Mouse (Mus musculus) stomach, embryonic 15.5 days (tissue): ENCODE results near the gene Pak6. TPM values are rescaled to one million over a fixed set of nuclear protein-coding genes. Genes with fewer than 3 reads are reported as not detected.
A peak's percentile ranks its signal among the peaks of the same experiment; 100 is the strongest.

ENCODE experiments used
- ATAC-seq: fragments of 200-750 bp; cut with Nextera tagmentation; 2 replicates; pipeline ENCODE4 v1.8.0; 2017; ENCODE audit warnings: low read depth, moderate number of reproducible peaks, moderate TSS enrichment; ENCODE audit not compliant: insufficient read depth, low FRiP score
- H3K27ac ChIP-seq: fragments of 300-500 bp; sonication (generic); 2 replicates; pipeline ENCODE4 v1.5.1; 2015; ENCODE audit warnings: mild to moderate bottlenecking, inconsistent platforms
- H3K27me3 ChIP-seq: fragments of 300-500 bp; sonication (generic); replicated peaks from 2 replicates; pipeline ENCODE4 v1.6.1; 2015; ENCODE audit warnings: inconsistent platforms
- H3K36me3 ChIP-seq: fragments of 300-500 bp; sonication (generic); 2 replicates; pipeline ENCODE4 v1.6.1; 2015; ENCODE audit warnings: inconsistent platforms
- H3K4me1 ChIP-seq: fragments of 300-500 bp; sonication (generic); 2 replicates; pipeline ENCODE4 v1.6.1; 2015; ENCODE audit warnings: inconsistent platforms
- H3K4me2 ChIP-seq: fragments of 300-500 bp; sonication (generic); 2 replicates; pipeline ENCODE4 v1.6.1; 2015; ENCODE audit warnings: mild to moderate bottlenecking, inconsistent platforms
- H3K4me3 ChIP-seq: fragments of 300-500 bp; sonication (generic); replicated peaks from 2 replicates; pipeline ENCODE4 v1.5.1; 2015; ENCODE audit warnings: inconsistent platforms
- H3K9ac ChIP-seq: fragments of 300-500 bp; sonication (generic); 2 replicates; pipeline ENCODE4 v1.6.1; 2015; ENCODE audit warnings: inconsistent platforms
- H3K9me3 ChIP-seq: fragments of 300-500 bp; sonication (generic); 2 replicates; pipeline ENCODE4 v1.6.1; 2016; ENCODE audit warnings: inconsistent platforms
- WGBS: fragments of 180-500 bp; shearing (Covaris S2); methylation state at CpG from one replicate; pipeline ENCODE4 v1.1.7; 2015; 5-methylcytosine and 5-hydroxymethylcytosine counted together
- polyA plus RNA-seq: library from polyadenylated mRNA; unstranded; fragments of >200 nt; fragmentation: Nextera tagmentation; extraction: Ambion mirVana; gene quantifications from 2 replicates; pipeline ENCODE4 v1.2.1, GENCODE M21; 2015

The Pak6 gene
- polyA plus RNA-seq, 1 experiment from 2014 or later, result 4.8 TPM

DNA sequence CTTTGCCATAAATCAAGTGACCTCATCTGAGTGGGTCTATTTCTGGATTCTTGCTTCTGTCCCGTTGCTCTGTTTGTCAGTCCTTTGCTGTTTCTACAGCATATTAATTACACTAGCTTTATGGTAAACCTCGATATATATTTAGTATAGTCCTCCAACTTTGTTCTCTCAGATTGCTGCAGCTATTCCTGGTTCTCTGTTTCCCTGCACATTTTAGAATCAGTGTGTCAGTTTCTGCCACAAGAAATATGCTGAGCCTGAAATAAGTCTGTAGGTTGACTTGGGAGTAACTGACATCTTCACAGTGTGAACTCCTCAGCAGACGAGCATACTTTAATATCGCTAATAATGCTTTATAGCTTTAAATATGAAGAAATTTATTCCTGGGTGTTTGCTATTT, 22.0 kb downstream of the Pak6 start:
- WGBS, result 79% methylated on average over 4 of the region's 4 CpGs
- 0 out of 2 replicates have a peak, but pooled peaks cover 3% of the 10 kb centered on the region for H3K4me1 ChIP-seq
- no peak overlapping the region for H3K4me3 ChIP-seq
- no peaks in the 10 kb centered on the region for H3K9me3 ChIP-seq
- no peaks in the 10 kb centered on the region for H3K36me3 ChIP-seq
- H3K27ac ChIP-seq, result no peak overlapping the region
- no peak for ATAC-seq
- no peak overlapping the region for H3K9ac ChIP-seq
- no peak overlapping the region for H3K4me2 ChIP-seq
- no peaks in the 10 kb centered on the region for H3K27me3 ChIP-seq

DNA sequence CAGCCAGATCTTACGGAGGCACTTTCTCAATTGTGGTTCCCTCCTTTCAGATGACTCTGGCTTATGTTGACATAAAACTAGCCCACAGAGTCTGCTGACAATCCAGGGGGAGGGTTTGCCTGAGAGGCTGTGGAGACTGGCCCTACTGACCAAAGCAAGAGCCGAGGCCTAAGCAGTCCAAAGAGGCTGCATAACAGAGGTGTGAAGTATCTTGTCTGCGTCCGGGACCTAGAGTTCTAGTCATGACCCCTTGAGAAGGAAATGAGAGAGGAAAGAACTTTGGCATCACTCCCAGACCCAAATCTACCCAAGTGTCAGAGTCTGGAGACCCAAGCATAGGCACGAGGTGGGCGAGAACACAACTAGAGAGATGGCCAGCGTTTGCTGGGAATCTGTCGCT, 23.6 kb downstream of the Pak6 start:
- Histone ChIP-seq H3K4me1 (0 out of 2 replicates have a peak, but pooled peaks cover 3% of the 10 kb centered on the region), H3K36me3 (no peaks in the 10 kb centered on the region), H3K4me3 (no peak overlapping the region), H3K27me3 (no peaks in the 10 kb centered on the region), H3K27ac (no peak overlapping the region), H3K9me3 (no peaks in the 10 kb centered on the region), H3K9ac (no peak overlapping the region), H3K4me2 (no peak overlapping the region)
- WGBS, result 67% methylated on average over 8 of the region's 8 CpGs
- no peak for ATAC-seq

DNA sequence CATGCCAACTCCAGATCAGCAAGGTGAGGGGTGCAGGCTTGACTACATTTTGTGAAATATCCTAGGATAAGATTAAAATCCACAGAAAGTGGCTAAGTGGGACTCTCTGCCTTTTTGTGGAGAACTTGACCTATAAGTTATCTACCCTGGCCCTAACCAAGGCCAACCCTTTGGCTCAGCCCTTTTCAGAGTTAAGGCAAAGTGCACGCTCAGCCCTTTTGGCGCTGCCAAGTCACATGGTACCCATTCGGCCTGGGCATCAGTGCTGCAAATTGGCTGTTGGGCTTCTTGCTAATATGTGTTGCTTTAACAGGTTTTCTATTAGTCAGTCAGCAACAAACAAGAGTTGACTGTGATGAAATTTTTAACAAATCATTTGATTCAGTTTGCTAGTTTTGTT, 24.7 kb downstream of the Pak6 start:
- no peak overlapping the region for H3K4me2 ChIP-seq
- no peaks in the 10 kb centered on the region for H3K27me3 ChIP-seq
- no peak for ATAC-seq
- no peaks in the 10 kb centered on the region for H3K36me3 ChIP-seq
- no peak overlapping the region for H3K4me3 ChIP-seq
- H3K9me3 ChIP-seq, result no peaks in the 10 kb centered on the region
- WGBS, result 79% methylated on average over 3 of the region's 3 CpGs
- H3K27ac ChIP-seq, result no peak overlapping the region
- H3K9ac ChIP-seq, result no peak overlapping the region
- no peaks in the 10 kb centered on the region for H3K4me1 ChIP-seq

DNA sequence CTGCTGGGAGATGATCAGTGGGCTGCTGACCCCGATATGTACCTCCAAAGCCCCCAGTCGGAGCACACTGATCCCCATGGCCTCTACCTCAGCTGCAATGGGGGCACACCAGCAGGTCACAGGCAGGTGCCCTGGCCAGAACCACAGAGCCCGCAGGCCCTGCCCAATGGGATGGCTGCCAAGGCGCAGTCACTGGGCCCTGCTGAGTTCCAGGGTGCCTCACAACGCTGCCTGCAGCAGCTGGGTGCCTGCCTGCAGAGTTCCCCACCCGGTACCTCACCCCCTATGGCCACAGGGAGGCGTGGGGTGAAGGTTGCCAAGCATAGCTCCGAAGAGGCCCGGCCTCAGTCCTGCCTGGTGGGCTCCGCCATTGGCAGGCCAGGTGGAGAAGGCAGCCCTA, 26.8 kb downstream of the Pak6 start:
- no peaks in the 10 kb centered on the region for H3K27me3 ChIP-seq
- H3K9me3 ChIP-seq, result no peaks in the 10 kb centered on the region
- no peak overlapping the region for H3K9ac ChIP-seq
- H3K36me3 ChIP-seq, result no peaks in the 10 kb centered on the region
- no peak for ATAC-seq
- no peak overlapping the region for H3K4me2 ChIP-seq
- H3K4me1 ChIP-seq, result no peaks in the 10 kb centered on the region
- H3K4me3 ChIP-seq, result no peak overlapping the region
- 76% methylated on average over 10 of the region's 10 CpGs for WGBS
- H3K27ac ChIP-seq, result no peak overlapping the region

DNA sequence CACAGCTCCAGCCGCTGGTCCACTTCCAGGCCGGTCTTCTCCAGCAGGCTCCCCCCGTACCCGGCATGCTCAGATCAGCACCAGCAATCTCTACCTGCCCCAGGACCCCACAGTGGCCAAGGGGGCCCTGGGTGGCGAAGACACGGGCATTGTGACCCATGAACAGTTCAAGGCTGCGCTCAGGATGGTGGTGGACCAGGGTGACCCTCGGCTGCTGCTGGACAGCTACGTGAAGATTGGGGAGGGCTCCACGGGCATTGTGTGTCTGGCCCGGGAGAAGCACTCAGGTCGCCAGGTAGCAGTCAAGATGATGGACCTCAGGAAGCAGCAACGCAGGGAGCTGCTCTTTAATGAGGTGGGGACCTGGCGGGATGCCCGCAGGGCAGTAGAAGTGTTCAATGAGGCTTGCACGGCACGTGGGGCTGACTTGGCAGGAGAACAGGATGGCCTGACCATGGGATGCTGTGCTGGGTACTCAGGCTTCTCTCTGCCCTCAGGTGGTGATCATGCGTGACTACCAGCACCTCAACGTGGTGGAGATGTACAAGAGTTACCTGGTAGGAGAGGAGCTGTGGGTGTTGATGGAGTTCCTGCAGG, 30.4 kb downstream of the Pak6 start:
- WGBS, result 76% methylated on average over 19 of the region's 19 CpGs
- H3K4me2 ChIP-seq, result no peak overlapping the region
- H3K4me1 ChIP-seq, result peaks cover 14% of the 10 kb centered on the region
- no peak overlapping the region for H3K9ac ChIP-seq
- peaks cover 8% of the 10 kb centered on the region; the same call in 1 of the 2 replicates for H3K27me3 ChIP-seq
- no peaks in the 10 kb centered on the region for H3K36me3 ChIP-seq
- ATAC-seq, result no peak
- H3K9me3 ChIP-seq, result no peaks in the 10 kb centered on the region
- no peak overlapping the region for H3K27ac ChIP-seq
- H3K4me3 ChIP-seq, result no peak overlapping the region

DNA sequence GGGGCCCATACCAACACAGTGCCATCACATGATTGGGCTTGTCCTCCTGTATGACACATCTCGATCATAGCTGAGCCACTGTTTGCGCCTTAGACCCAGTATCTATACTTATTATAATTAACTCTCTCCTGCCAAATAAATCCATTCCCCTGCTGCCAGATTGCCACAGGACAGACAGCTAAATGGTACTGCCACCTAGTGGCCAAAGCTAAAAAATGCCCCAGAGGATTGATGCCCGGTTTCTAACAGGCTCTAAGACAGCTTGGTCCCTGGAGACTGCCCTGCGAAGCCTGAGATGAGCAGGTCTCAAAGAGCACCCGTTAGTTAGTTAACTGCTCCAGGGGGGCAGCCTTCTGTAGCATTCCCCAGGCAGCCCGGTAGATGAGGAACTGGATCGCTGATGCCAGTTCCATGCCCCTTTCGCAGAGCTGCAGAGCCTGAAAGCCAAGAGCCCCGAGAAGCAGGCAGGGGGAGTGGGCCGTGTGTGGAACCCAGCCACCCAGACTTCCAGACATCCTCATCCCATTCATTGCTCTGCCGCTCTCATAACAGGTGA, 32.7 kb downstream of the Pak6 start:
- Histone ChIP-seq H3K36me3 (no peaks in the 10 kb centered on the region), H3K4me2 (no peak overlapping the region), H3K4me1 (peaks cover 19% of the 10 kb centered on the region), H3K4me3 (no peak overlapping the region), H3K27ac (no peak overlapping the region), H3K9ac (no peak overlapping the region), H3K9me3 (no peaks in the 10 kb centered on the region), H3K27me3 (peaks cover 11% of the 10 kb centered on the region)
- ATAC-seq, result no peak
- WGBS, result 26% methylated on average over 11 of the region's 11 CpGs

DNA sequence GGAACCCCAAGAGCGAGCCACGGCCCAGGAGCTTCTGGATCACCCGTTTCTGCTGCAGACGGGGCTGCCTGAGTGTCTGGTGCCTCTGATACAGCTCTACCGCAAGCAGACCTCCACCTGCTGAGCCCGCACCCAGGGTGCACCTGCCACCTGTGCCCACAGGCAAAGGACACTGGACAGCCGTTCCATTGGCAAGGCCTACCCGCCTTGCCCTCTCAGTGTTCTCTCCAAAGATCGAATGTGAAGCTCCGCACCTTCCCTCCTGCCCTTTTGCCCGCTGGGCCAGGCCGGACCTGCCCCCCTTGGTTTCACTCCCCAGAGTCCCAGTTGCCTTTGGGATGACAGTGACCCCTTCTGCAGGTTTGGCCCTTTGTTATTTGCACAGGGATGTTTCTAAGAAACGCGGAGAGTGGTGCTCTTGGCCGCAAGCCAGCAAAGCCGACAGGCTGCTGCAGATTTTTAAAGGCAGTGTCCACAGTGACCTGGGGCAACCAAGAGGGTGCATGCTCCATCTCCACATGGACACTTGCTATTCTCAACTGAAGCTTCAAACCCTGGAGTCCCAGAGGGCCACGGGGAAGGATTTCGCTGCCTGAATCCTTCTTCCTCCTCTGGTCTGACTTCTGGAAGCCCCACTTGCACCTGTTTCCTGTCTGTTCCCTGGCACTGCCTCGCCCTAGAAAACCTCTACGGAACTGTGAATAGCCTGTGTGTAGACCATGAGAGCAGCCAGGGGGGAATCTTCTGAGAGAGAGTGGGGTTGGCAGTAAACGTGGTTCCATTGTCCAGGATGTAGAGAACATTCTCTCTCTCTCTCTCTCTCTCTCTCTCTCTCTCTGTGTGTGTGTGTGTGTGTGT, 33.6 kb downstream of the Pak6 start:
- H3K9me3 ChIP-seq, result no peaks in the 10 kb centered on the region
- H3K4me2 ChIP-seq, result no peak overlapping the region
- no peak overlapping the region for H3K9ac ChIP-seq
- H3K27ac ChIP-seq, result no peak overlapping the region
- 38% methylated on average over 21 of the region's 21 CpGs for WGBS
- H3K4me1 ChIP-seq, result peaks cover 21% of the 10 kb centered on the region
- peaks cover 20% of the 10 kb centered on the region for H3K27me3 ChIP-seq
- no peaks in the 10 kb centered on the region for H3K36me3 ChIP-seq
- no peak overlapping the region for H3K4me3 ChIP-seq
- no peak for ATAC-seq

DNA sequence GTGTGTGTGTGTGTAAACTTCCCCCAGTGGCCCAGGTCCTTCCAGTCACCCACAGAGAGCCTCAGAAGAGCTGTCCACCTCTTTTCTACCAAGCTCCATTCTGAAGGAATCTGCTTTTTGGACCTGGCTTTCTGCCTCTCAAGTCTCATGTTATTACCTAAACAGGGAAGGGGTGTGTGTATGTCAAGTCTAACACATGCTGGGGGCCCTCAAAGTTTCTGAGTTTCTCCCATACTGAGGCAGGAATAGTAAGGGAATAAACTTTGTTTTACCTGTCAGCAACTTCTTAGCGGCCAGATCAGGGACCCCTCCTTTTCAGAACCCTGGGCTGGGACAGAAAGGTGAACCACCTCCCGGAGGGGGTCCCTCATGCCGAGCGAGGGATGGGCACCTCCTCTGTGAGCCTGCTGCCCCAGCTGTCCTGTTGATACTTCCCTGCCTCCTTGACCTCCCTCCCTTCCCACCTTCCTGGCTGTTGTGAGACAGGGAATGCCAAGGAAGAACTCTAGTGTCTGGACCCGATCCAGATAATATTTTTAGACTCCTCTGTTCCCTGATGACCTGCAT, 34.3 kb downstream of the Pak6 start:
- ATAC-seq, result no peak
- H3K4me3 ChIP-seq, result no peak overlapping the region
- H3K27me3 ChIP-seq, result peaks cover 27% of the 10 kb centered on the region
- H3K4me2 ChIP-seq, result no peak overlapping the region
- no peaks in the 10 kb centered on the region for H3K9me3 ChIP-seq
- H3K4me1 ChIP-seq, result peaks cover 25% of the 10 kb centered on the region
- H3K27ac ChIP-seq, result no peak overlapping the region
- WGBS, result 33% methylated on average over 5 of the region's 5 CpGs
- H3K36me3 ChIP-seq, result no peaks in the 10 kb centered on the region
- H3K9ac ChIP-seq, result no peak overlapping the region

DNA sequence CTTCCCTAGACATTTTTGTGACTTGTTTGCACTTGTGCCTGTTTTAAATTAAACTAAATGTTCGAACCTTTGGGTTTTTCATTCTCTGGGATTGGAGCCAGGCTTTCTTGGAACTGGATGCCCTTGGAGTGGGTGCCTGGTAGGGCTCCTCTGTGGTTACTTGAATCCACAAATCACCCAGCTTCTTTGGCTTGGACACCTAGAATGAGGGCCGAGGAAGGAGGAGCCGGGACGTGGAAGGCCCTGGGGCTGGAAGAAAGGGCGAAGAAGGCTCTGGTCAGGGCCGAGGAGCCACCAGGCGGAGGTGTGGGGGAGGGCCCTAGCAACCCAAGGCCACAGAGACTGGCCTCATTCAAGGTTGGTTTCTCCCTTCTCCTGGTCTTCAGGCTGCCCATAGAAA, 34.9 kb downstream of the Pak6 start:
- Histone ChIP-seq H3K27me3 (peaks cover 33% of the 10 kb centered on the region), H3K4me1 (peaks cover 30% of the 10 kb centered on the region), H3K4me3 (no peak overlapping the region), H3K4me2 (no peak overlapping the region), H3K27ac (no peak overlapping the region), H3K9me3 (no peaks in the 10 kb centered on the region), H3K36me3 (no peaks in the 10 kb centered on the region), H3K9ac (no peak overlapping the region)
- 38% methylated on average over 7 of the region's 7 CpGs for WGBS
- no peak for ATAC-seq

DNA sequence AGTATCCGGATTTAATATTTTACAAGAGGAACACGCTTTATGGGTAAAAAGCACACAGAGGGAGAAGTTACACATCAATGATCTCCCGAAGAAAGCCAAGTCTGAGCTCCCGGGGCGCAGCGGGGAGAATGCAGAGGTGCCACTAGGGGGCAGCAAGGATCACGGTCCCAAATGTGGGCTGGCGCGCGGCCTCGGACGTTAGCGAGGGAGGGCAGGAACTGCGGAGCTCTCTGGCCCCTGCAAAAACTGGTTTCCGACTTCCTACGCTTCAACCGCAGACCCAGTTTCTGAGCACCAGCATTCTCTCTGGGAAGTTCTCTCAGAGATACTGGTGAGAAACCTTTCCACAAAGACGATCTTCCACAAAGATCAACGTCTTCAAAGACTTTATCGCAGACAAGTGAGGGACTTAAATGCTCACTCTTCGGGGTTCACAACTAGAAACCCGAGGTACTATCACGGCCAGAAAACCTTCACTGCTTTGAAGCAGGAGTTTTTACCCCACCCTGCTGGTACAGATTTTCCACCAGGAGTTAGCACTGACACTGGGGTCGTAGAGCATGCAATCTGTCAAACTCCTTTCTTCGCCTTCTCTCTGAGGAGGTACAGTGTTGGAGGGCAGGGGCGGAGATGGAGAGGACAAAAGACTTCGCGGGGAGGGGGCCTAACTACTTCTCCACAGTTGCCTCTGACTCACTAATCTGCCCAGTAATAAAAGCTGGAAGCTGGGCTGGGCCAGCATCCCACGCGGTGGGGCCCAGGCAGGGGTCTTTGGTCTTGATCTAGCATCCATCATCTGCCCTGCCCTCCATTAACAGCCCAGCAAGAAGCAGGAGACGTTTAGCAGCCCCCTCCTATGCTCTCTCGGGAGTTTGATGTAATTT, 37.3 kb downstream of the Pak6 start:
- 5% methylated on average over 32 of the region's 32 CpGs for WGBS
- no peak overlapping the region for H3K27ac ChIP-seq
- H3K9me3 ChIP-seq, result no peaks in the 10 kb centered on the region
- H3K9ac ChIP-seq, result no peak overlapping the region
- H3K4me2 ChIP-seq, result peak overlapping the region; percentile 51
- peaks cover 45% of the 10 kb centered on the region for H3K4me1 ChIP-seq
- H3K27me3 ChIP-seq, result peaks cover 57% of the 10 kb centered on the region
- no peak for ATAC-seq
- H3K36me3 ChIP-seq, result no peaks in the 10 kb centered on the region
- peak overlapping the region; percentile 18 for H3K4me3 ChIP-seq

DNA sequence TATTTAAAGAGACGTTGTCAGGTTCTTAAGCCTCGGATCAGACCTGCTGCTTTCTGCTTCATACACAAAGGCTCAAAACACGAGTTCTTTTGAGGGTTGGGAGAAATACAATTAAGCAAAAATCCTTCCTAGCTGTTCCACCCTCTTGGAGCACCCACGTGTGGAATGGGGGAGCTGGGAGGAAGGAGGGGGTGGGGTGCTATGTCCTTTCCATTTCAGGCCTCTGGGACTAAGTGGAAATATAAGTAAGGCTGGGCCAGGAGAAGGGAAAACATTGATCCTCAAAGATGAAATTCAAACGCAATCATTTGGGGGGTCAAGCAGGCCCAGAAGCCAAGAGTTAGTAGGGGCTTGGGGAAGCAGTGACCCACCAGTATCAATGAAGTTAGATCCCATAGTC, 38.1 kb downstream of the Pak6 start:
- H3K9ac ChIP-seq, result no peak overlapping the region
- H3K27ac ChIP-seq, result no peak overlapping the region
- H3K4me3 ChIP-seq, result no peak overlapping the region
- H3K36me3 ChIP-seq, result no peaks in the 10 kb centered on the region
- WGBS, result 17% methylated on average over 5 of the region's 5 CpGs
- no peak overlapping the region for H3K4me2 ChIP-seq
- no peak for ATAC-seq
- H3K9me3 ChIP-seq, result no peaks in the 10 kb centered on the region
- H3K4me1 ChIP-seq, result peaks cover 41% of the 10 kb centered on the region
- peaks cover 61% of the 10 kb centered on the region for H3K27me3 ChIP-seq
